Mouse (Mus musculus): ENCODE measurements around the gene Gys1. TPM values are rescaled to one million over a fixed set of nuclear protein-coding genes. Genes with fewer than 3 reads are reported as not detected.
"Not testable (repeated sequence)": the region's sequence is repeated elsewhere in the genome, so short reads cannot be mapped to it uniquely, and the experiment has no call there.

Gys1 gene
- polyA plus RNA-seq, 1 experiment, result 35.2 TPM

GRCm38 (mm10) chr7:45476453-45476852 is 41.8 kb downstream of the Gys1 start:
- no peak overlapping the region for H3K27ac ChIP-seq (ENCODE audit: control insufficient read depth, insufficient read depth, low read length)
- H3K4me1 ChIP-seq (replicated peaks; ENCODE audit: control insufficient read depth, insufficient read depth, low read length), result no peaks in the 10 kb centered on the region
- no peaks in the 10 kb centered on the region for H3K27me3 ChIP-seq (ENCODE audit: control insufficient read depth, insufficient read depth, low read length)
- 68% methylated on average over 1 of the region's 1 CpGs for WGBS
- TF ChIP-seq POLR2A (IDR thresholded peaks at IDR 0.05; ENCODE audit: control insufficient read depth, extremely low read depth, insufficient read depth, low read length, poor library complexity), result no peak
- no peaks in the 10 kb centered on the region for H3K36me3 ChIP-seq (ENCODE audit: control insufficient read depth, insufficient read depth, low read length)
- no peak overlapping the region for H3K4me3 ChIP-seq (ENCODE audit: control insufficient read depth, insufficient read depth, low read length)
- DNase-seq, result no peak

DNA sequence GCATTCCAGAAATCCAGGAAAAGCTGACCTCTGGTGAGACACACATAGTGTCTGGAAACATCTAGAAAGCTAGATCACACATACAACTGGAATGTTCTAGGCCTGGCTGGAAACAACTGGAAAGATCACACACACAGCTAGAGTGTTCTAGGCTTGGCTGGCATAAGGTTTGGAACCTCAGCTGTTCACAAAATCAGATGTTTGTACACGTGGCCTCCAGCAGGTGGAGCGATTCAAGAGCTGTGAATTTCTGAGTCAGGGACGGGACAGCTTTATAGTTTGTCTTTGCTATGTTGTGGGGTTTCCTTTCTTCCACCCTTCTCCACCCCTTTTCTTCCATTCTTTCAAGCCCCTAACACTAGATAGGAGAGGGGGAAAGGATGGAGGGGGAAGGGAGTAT is 42.4 kb downstream of the Gys1 start:
- WGBS, result 2% methylated on average over 3 of the region's 3 CpGs
- peak; percentile 69 for DNase-seq
- Histone ChIP-seq H3K4me1 (replicated peaks; ENCODE audit: control insufficient read depth, insufficient read depth, low read length) (no peaks in the 10 kb centered on the region), H3K27ac (ENCODE audit: control insufficient read depth, insufficient read depth, low read length) (no peak overlapping the region), H3K27me3 (ENCODE audit: control insufficient read depth, insufficient read depth, low read length) (no peaks in the 10 kb centered on the region), H3K36me3 (ENCODE audit: control insufficient read depth, insufficient read depth, low read length) (no peaks in the 10 kb centered on the region), H3K4me3 (ENCODE audit: control insufficient read depth, insufficient read depth, low read length) (no peak overlapping the region)
- TF ChIP-seq CTCF (IDR thresholded peaks at IDR 0.05; ENCODE audit: borderline replicate concordance, control insufficient read depth, extremely low read depth, insufficient read depth, low read length, poor library complexity), result no peak
- no peak for TF ChIP-seq POLR2A (IDR thresholded peaks at IDR 0.05; ENCODE audit: control insufficient read depth, extremely low read depth, insufficient read depth, low read length, poor library complexity)

DNA sequence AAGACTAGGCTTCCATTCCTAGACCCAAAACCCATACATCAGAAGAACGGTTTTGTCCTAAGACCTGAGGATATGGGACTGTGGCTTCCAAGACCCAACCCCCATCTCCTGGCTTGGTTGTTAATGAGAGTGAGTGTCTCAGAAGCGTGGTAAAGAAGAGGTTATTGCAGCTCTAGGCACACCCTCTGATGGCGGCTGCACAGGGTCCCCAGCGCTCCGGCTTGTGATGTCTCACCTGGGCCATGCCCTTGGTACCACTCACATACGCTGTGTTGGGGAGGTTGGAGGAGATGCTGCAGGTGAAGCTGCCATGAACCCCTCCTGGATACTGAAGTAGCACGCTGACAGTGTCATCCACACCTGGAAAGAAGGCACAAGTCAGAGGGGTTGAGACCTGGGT is 44.1 kb downstream of the Gys1 start:
- DNase-seq, result no peak
- TF ChIP-seq POLR2A (IDR thresholded peaks at IDR 0.05; ENCODE audit: control insufficient read depth, extremely low read depth, insufficient read depth, low read length, poor library complexity), result no peak
- TF ChIP-seq CTCF (IDR thresholded peaks at IDR 0.05; ENCODE audit: borderline replicate concordance, control insufficient read depth, extremely low read depth, insufficient read depth, low read length, poor library complexity), result no peak
- Histone ChIP-seq H3K27ac (ENCODE audit: control insufficient read depth, insufficient read depth, low read length) (no peak overlapping the region), H3K4me1 (replicated peaks; ENCODE audit: control insufficient read depth, insufficient read depth, low read length) (no peaks in the 10 kb centered on the region), H3K27me3 (ENCODE audit: control insufficient read depth, insufficient read depth, low read length) (no peaks in the 10 kb centered on the region), H3K4me3 (ENCODE audit: control insufficient read depth, insufficient read depth, low read length) (no peak overlapping the region), H3K36me3 (ENCODE audit: control insufficient read depth, insufficient read depth, low read length) (no peaks in the 10 kb centered on the region)
- 98% methylated on average over 7 of the region's 7 CpGs for WGBS

- H3K4me1 ChIP-seq (replicated peaks; ENCODE audit: control insufficient read depth, insufficient read depth, low read length); H3K4me3 ChIP-seq (ENCODE audit: control insufficient read depth, insufficient read depth, low read length); H3K27ac ChIP-seq (ENCODE audit: control insufficient read depth, insufficient read depth, low read length); DNase-seq; H3K36me3 ChIP-seq (ENCODE audit: control insufficient read depth, insufficient read depth, low read length); H3K27me3 ChIP-seq (ENCODE audit: control insufficient read depth, insufficient read depth, low read length): not testable (repeated sequence)
- WGBS, result 87% methylated on average over 4 of the region's 4 CpGs
Observed at GRCm38 (mm10) chr7:45480310-45480709, 45.7 kb downstream of the Gys1 start.

DNA sequence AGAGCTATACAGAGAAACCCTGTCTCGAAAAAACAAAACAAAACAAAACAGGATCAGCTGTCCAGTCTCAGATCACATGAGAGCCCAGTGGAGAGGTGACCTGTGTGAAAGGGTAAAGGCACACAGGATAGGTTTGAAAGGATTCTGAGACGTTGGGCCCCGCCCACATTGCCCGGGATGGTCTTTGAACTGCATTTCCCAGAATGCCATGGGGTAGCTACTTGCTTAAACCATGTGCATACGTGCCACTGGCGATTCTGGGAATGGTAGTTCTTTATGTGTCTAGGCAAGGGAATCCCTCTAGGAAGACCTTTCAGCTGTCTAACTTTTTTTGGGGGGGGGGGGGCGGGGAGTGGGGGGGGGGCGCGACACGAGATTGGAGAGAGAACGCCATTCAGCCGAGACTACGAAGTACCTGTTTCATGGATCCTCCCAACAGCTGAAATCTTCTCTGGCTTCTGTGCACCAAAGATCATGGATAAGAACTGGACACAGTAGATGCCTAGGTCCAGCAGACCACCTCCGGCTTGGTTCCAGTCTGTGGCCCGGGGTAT is 46.8 kb downstream of the Gys1 start, which contains the start of gene Tulp2:
Tulp2 (plus strand) TSS at position 504 of the 554 bp plus-strand sequence.
- no peaks in the 10 kb centered on the region for H3K27me3 ChIP-seq (ENCODE audit: control insufficient read depth, insufficient read depth, low read length)
- peak; percentile 74 for DNase-seq
- TF ChIP-seq POLR2A (IDR thresholded peaks at IDR 0.05; ENCODE audit: control insufficient read depth, extremely low read depth, insufficient read depth, low read length, poor library complexity), result no peak
- TF ChIP-seq CTCF (IDR thresholded peaks at IDR 0.05; ENCODE audit: borderline replicate concordance, control insufficient read depth, extremely low read depth, insufficient read depth, low read length, poor library complexity), result no peak
- H3K4me3 ChIP-seq (ENCODE audit: control insufficient read depth, insufficient read depth, low read length), result no peak within 1 kb of the TSS
- WGBS, result 63% methylated on average over 15 of the region's 15 CpGs
- no peaks in the 10 kb centered on the region for H3K36me3 ChIP-seq (ENCODE audit: control insufficient read depth, insufficient read depth, low read length)
- H3K27ac ChIP-seq (ENCODE audit: control insufficient read depth, insufficient read depth, low read length), result no peak within 1 kb of the TSS
- no peaks in the 10 kb centered on the region for H3K4me1 ChIP-seq (replicated peaks; ENCODE audit: control insufficient read depth, insufficient read depth, low read length)

- no peaks in the 10 kb centered on the region for H3K27me3 ChIP-seq (ENCODE audit: control insufficient read depth, insufficient read depth, low read length)
- H3K27ac ChIP-seq (ENCODE audit: control insufficient read depth, insufficient read depth, low read length), result no peak overlapping the region
- 76% methylated on average over 1 of the region's 1 CpGs for WGBS
- no peaks in the 10 kb centered on the region for H3K4me1 ChIP-seq (replicated peaks; ENCODE audit: control insufficient read depth, insufficient read depth, low read length)
- no peak overlapping the region for H3K4me3 ChIP-seq (ENCODE audit: control insufficient read depth, insufficient read depth, low read length)
- DNase-seq, result no peak
- H3K36me3 ChIP-seq (ENCODE audit: control insufficient read depth, insufficient read depth, low read length), result no peaks in the 10 kb centered on the region
- TF ChIP-seq CTCF (IDR thresholded peaks at IDR 0.05; ENCODE audit: borderline replicate concordance, control insufficient read depth, extremely low read depth, insufficient read depth, low read length, poor library complexity), result no peak
- TF ChIP-seq POLR2A (IDR thresholded peaks at IDR 0.05; ENCODE audit: control insufficient read depth, extremely low read depth, insufficient read depth, low read length, poor library complexity), result no peak
Observed at GRCm38 (mm10) chr7:45482166-45482565, 47.5 kb downstream of the Gys1 start.

DNA sequence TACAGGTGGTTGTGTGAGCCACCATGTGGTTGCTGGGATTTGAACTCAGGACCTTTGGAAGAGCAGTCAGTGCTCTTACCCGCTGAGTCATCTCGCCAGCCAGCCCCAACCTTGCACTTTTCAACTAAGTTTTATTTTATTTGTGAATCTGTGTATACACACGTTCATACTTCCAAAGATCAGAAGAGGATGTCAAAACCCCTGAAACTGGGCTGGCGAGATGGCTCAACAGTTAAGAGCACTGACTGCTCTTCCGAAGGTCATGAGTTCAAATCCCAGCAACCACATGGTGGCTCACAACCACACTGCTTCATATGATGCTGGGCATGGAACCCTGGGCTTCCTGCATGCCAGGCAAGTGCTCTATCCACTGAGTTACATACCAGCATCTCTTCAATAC is 50.3 kb downstream of the Gys1 start:
- H3K4me3 ChIP-seq (ENCODE audit: control insufficient read depth, insufficient read depth, low read length); H3K36me3 ChIP-seq (ENCODE audit: control insufficient read depth, insufficient read depth, low read length); H3K27ac ChIP-seq (ENCODE audit: control insufficient read depth, insufficient read depth, low read length); H3K4me1 ChIP-seq (replicated peaks; ENCODE audit: control insufficient read depth, insufficient read depth, low read length); DNase-seq; H3K27me3 ChIP-seq (ENCODE audit: control insufficient read depth, insufficient read depth, low read length): not testable (repeated sequence)
- 94% methylated on average over 5 of the region's 5 CpGs for WGBS
